Mouse (Mus musculus) MEL (cell line): ENCODE data around the gene Rhot2. TPM values are rescaled to one million over a fixed set of nuclear protein-coding genes. Genes with fewer than 3 reads are reported as not detected.

Experiments
- DNase-seq: peaks from one replicate; pipeline ENCODE4 v3.0.0; 2011; ENCODE audit warnings: low read depth, low spot score
- H3K27ac ChIP-seq: 2 replicates; pipeline ENCODE4 v1.5.1; 2012; ENCODE audit warnings: low read depth, mild to moderate bottlenecking, control low read depth, low read length, moderate library complexity; ENCODE audit not compliant: control insufficient read depth
- H3K27me3 ChIP-seq, 2 experiments: fragments of 150-350 bp in 1 of 2; sonication (generic) in 1 of 2; 2 replicates each; pipeline ENCODE4 v1.6.1; 2012; ENCODE audit warnings: low read length in 2 of 2, mild to moderate bottlenecking in 2 of 2, improper control_type of control experiment in 1 of 2, moderate library complexity in 1 of 2; ENCODE audit not compliant: insufficient read depth in 2 of 2, control insufficient read depth in 1 of 2
- H3K36me3 ChIP-seq, 2 experiments: 2 replicates each; pipeline ENCODE4 v1.6.1; 2012 to 2014; ENCODE audit warnings: low read length in 2 of 2, improper control_type of control experiment in 1 of 2, inconsistent platforms in 1 of 2, mild to moderate bottlenecking in 1 of 2; ENCODE audit not compliant: insufficient read depth in 2 of 2, control insufficient read depth in 1 of 2
- H3K4me1 ChIP-seq, 2 experiments: fragments of 150-350 bp in 1 of 2; sonication (generic) in 1 of 2; 2 replicates each; pipeline ENCODE4 v1.6.1; 2012; ENCODE audit warnings: low read length in 2 of 2, improper control_type of control experiment in 1 of 2, mild to moderate bottlenecking in 1 of 2; ENCODE audit not compliant: insufficient read depth in 2 of 2, control insufficient read depth in 1 of 2
- H3K4me3 ChIP-seq, 2 experiments: fragments of 150-350 bp in 1 of 2; sonication (generic) in 1 of 2; 2 replicates each; pipeline ENCODE4 v1.5.1; 2012; ENCODE audit warnings: low read depth in 2 of 2, low read length in 2 of 2, mild to moderate bottlenecking in 2 of 2, moderate library complexity in 2 of 2, control low read depth in 1 of 2, improper control_type of control experiment in 1 of 2; ENCODE audit not compliant: control insufficient read depth in 1 of 2, insufficient read depth in 1 of 2
- H3K79me2 ChIP-seq: 2 replicates; pipeline ENCODE4 v1.6.1; 2012; ENCODE audit warnings: mild to moderate bottlenecking, low read length, moderate library complexity; ENCODE audit not compliant: control insufficient read depth, poor library complexity, insufficient read depth
- H3K9ac ChIP-seq: 2 replicates; pipeline ENCODE4 v1.6.1; 2012; ENCODE audit warnings: low read depth, mild to moderate bottlenecking, control low read depth, low read length, moderate library complexity; ENCODE audit not compliant: control insufficient read depth, poor library complexity, severe bottlenecking
- H3K9me3 ChIP-seq: fragments of 150-350 bp; sonication (generic); replicated peaks from 2 replicates; pipeline ENCODE4 v1.6.1; 2012; ENCODE audit warnings: mild to moderate bottlenecking, low read length, improper control_type of control experiment, moderate library complexity; ENCODE audit not compliant: insufficient read depth
- CHD1 ChIP-seq: IDR thresholded peaks from 2 replicates; pipeline ENCODE4 v1.6.1; 2012; ENCODE audit warnings: low read depth, mild to moderate bottlenecking, inconsistent platforms, low read length, improper control_type of control experiment
- CHD2 ChIP-seq: IDR thresholded peaks from 2 replicates; pipeline ENCODE4 v1.6.1; 2011; ENCODE audit warnings: low read length, improper control_type of control experiment
- CTCF ChIP-seq, 3 experiments: IDR thresholded peaks in 2 of 3; conservative IDR thresholded peaks in 1 of 3; 2 replicates each; pipeline ENCODE4 v1.5.1; 2011 to 2012; ENCODE audit warnings: low read length in 3 of 3, low read depth in 2 of 3, mild to moderate bottlenecking in 2 of 3, improper control_type of control experiment in 1 of 3, inconsistent platforms in 1 of 3, mixed read lengths in 1 of 3, moderate library complexity in 1 of 3; ENCODE audit not compliant: control insufficient read depth in 1 of 3, insufficient read depth in 1 of 3, poor library complexity in 1 of 3, severe bottlenecking in 1 of 3
- E2F4 ChIP-seq: IDR thresholded peaks from 2 replicates; pipeline ENCODE4 v1.6.1; 2011; ENCODE audit warnings: low read depth, low read length, improper control_type of control experiment, borderline replicate concordance
- ETS1 ChIP-seq: IDR thresholded peaks from 2 replicates; pipeline ENCODE4 v1.6.1; 2012; ENCODE audit warnings: low read depth, mild to moderate bottlenecking, inconsistent platforms, low read length, improper control_type of control experiment, moderate library complexity
- GABPA ChIP-seq: IDR thresholded peaks from 2 replicates; pipeline ENCODE4 v1.6.1; 2012; ENCODE audit warnings: low read depth, mild to moderate bottlenecking, inconsistent platforms, low read length, improper control_type of control experiment, moderate library complexity
- GATA1 ChIP-seq: IDR thresholded peaks from 2 replicates; pipeline ENCODE4 v1.6.1; 2011; ENCODE audit warnings: low read depth, low read length, improper control_type of control experiment
- HCFC1 ChIP-seq: IDR thresholded peaks from 2 replicates; pipeline ENCODE4 v1.6.1; 2012; ENCODE audit warnings: low read depth, mild to moderate bottlenecking, inconsistent platforms, low read length, improper control_type of control experiment, moderate library complexity
- JUND ChIP-seq: IDR thresholded peaks from 2 replicates; pipeline ENCODE4 v1.6.1; 2011; ENCODE audit warnings: low read depth, mild to moderate bottlenecking, improper control_type of control experiment, low read length
- MAFK ChIP-seq: IDR thresholded peaks from 2 replicates; pipeline ENCODE4 v1.6.1; 2011; ENCODE audit warnings: low read depth, mild to moderate bottlenecking, low read length, improper control_type of control experiment, borderline replicate concordance
- MAZ ChIP-seq: IDR thresholded peaks from 2 replicates; pipeline ENCODE4 v1.6.1; 2012; ENCODE audit warnings: low read depth, mild to moderate bottlenecking, inconsistent platforms, low read length, improper control_type of control experiment
- MXI1 ChIP-seq: IDR thresholded peaks from 2 replicates; pipeline ENCODE4 v1.6.1; 2011; ENCODE audit warnings: mild to moderate bottlenecking, low read depth, low read length, improper control_type of control experiment
- MYB ChIP-seq: IDR thresholded peaks from 2 replicates; pipeline ENCODE4 v1.6.1; 2011; ENCODE audit warnings: mild to moderate bottlenecking, low read depth, low read length, improper control_type of control experiment
- MYC ChIP-seq: IDR thresholded peaks from 2 replicates; pipeline ENCODE4 v1.6.1; 2011; ENCODE audit warnings: low read depth, mild to moderate bottlenecking, low read length, improper control_type of control experiment, moderate library complexity
- NRF1 ChIP-seq: IDR thresholded peaks from 2 replicates; pipeline ENCODE4 v1.6.1; 2014; ENCODE audit warnings: low read depth, mild to moderate bottlenecking, inconsistent platforms, low read length, improper control_type of control experiment, moderate library complexity; ENCODE audit not compliant: poor library complexity, insufficient read depth, severe bottlenecking
- POLR2A ChIP-seq, 2 experiments: IDR thresholded peaks; 2 replicates each; pipeline ENCODE4 v1.6.1; 2011 to 2012; ENCODE audit warnings: low read length in 2 of 2, mild to moderate bottlenecking in 2 of 2, control low read depth in 1 of 2, improper control_type of control experiment in 1 of 2, low read depth in 1 of 2, moderate library complexity in 1 of 2; ENCODE audit not compliant: control insufficient read depth in 1 of 2, insufficient read depth in 1 of 2, poor library complexity in 1 of 2
- POLR2AphosphoS5 ChIP-seq: IDR thresholded peaks from 2 replicates; pipeline ENCODE4 v1.6.1; 2012; ENCODE audit warnings: low read depth, borderline replicate concordance, mild to moderate bottlenecking, inconsistent platforms, low read length, moderate library complexity, mixed read lengths
- RCOR1 ChIP-seq: IDR thresholded peaks from 2 replicates; pipeline ENCODE4 v1.6.1; 2012; ENCODE audit warnings: low read depth, mild to moderate bottlenecking, inconsistent platforms, low read length, improper control_type of control experiment
- SIN3A ChIP-seq: IDR thresholded peaks from 2 replicates; pipeline ENCODE4 v1.6.1; 2012; ENCODE audit warnings: low read length, improper control_type of control experiment, inconsistent platforms
- SMC3 ChIP-seq: IDR thresholded peaks from 2 replicates; pipeline ENCODE4 v1.6.1; 2011; ENCODE audit warnings: low read depth, low read length, improper control_type of control experiment
- TAL1 ChIP-seq: IDR thresholded peaks from 2 replicates; pipeline ENCODE4 v1.6.1; 2012; ENCODE audit warnings: mild to moderate bottlenecking, inconsistent platforms, low read length, moderate library complexity, mixed read lengths
- TBP ChIP-seq: IDR thresholded peaks from 2 replicates; pipeline ENCODE4 v1.8.0; 2011; ENCODE audit warnings: low read depth, low read length, improper control_type of control experiment
- TCF12 ChIP-seq: IDR thresholded peaks from 2 replicates; pipeline ENCODE4 v1.6.1; 2014; ENCODE audit warnings: low read depth, mild to moderate bottlenecking, inconsistent platforms, low read length, improper control_type of control experiment, moderate library complexity
- UBTF ChIP-seq: IDR thresholded peaks from 2 replicates; pipeline ENCODE4 v1.6.1; 2012; ENCODE audit warnings: low read depth, mild to moderate bottlenecking, inconsistent platforms, low read length, improper control_type of control experiment, moderate library complexity, borderline replicate concordance; ENCODE audit not compliant: insufficient read depth
- USF1 ChIP-seq: IDR thresholded peaks from 2 replicates; pipeline ENCODE4 v1.6.1; 2014; ENCODE audit warnings: low read depth, mild to moderate bottlenecking, inconsistent platforms, low read length, improper control_type of control experiment, moderate library complexity
- USF2 ChIP-seq, 2 experiments: IDR thresholded peaks; 2 replicates each; pipeline ENCODE4 v1.6.1; 2011 to 2012; ENCODE audit warnings: improper control_type of control experiment in 2 of 2, low read length in 2 of 2, borderline replicate concordance in 1 of 2, inconsistent platforms in 1 of 2, low read depth in 1 of 2, mild to moderate bottlenecking in 1 of 2; ENCODE audit not compliant: insufficient read depth in 1 of 2
- ZC3H11A ChIP-seq: IDR thresholded peaks from 2 replicates; pipeline ENCODE4 v1.6.1; 2012; ENCODE audit warnings: low read depth, mild to moderate bottlenecking, inconsistent platforms, low read length, improper control_type of control experiment
- ZKSCAN1 ChIP-seq: IDR thresholded peaks from 2 replicates; pipeline ENCODE4 v1.6.1; 2012; ENCODE audit warnings: low read depth, mild to moderate bottlenecking, inconsistent platforms, low read length, improper control_type of control experiment, moderate library complexity
- ZMIZ1 ChIP-seq: IDR thresholded peaks from 2 replicates; pipeline ENCODE4 v1.6.1; 2012; ENCODE audit warnings: low read depth, mild to moderate bottlenecking, inconsistent platforms, low read length, improper control_type of control experiment, moderate library complexity
- ZNF384 ChIP-seq: IDR thresholded peaks from 2 replicates; pipeline ENCODE4 v1.6.1; 2012; ENCODE audit warnings: low read depth, mild to moderate bottlenecking, inconsistent platforms, low read length, improper control_type of control experiment
- polyA plus RNA-seq, 2 experiments: library from polyadenylated mRNA; stranded (reverse) in 1 of 2; unstranded in 1 of 2; fragments of >175 nt in 1 of 2; fragments of >200 nt in 1 of 2; gene quantifications; 2 replicates each; pipeline versions ENCODE4 v1.2.1 to v1.2.4; 2012; ENCODE audit warnings: low replicate concordance in 2 of 2, low read depth in 1 of 2; ENCODE audit not compliant: insufficient read length in 2 of 2, insufficient read depth in 1 of 2, missing spikeins in 1 of 2
- total RNA-seq: library from RNA; depleted of rRNA; stranded (reverse); fragments of 300-350 nt; gene quantifications from 2 replicates; pipeline ENCODE4 v1.2.3, GENCODE M21; 2012

Gene Rhot2
- total and polyA plus RNA-seq, 3 experiments = 29.1 to 54.5 TPM; not detected in 1

- H3K36me3 ChIP-seq = peaks cover 0 to 10% of the 10 kb centered on the region in 2 experiments; a peak in 2 of 4 replicates
- H3K27ac ChIP-seq = peak overlapping the region; percentile 76
These were observed 10.6 kb downstream of the Rhot2 start for GRCm38 (mm10) chr17:25833961-25834594.

GRCm38 (mm10) chr17:25833291-25833663 lies 11.4 kb downstream of the Rhot2 start, which contains the start of gene Stub1:
Gene Stub1, minus strand, starts transcription at chr17:25833404.
- peak within 1 kb of the TSS; percentile 80 to 87 for H3K4me3 ChIP-seq
- H3K79me2 ChIP-seq = peaks cover 52% of the 10 kb centered on the region
- peaks cover 0 to 13% of the 10 kb centered on the region in 2 experiments; a peak in 2 of 4 replicates for H3K36me3 ChIP-seq
- H3K4me1 ChIP-seq = peaks cover 2 to 34% of the 10 kb centered on the region in 2 experiments; a peak in 3 of 4 replicates
- no peak for DNase-seq
- no peaks in the 10 kb centered on the region for H3K9me3 ChIP-seq
- H3K27me3 ChIP-seq = no peaks in the 10 kb centered on the region
- H3K9ac ChIP-seq = peak within 1 kb of the TSS; percentile 95
- peak within 1 kb of the TSS; percentile 82 for H3K27ac ChIP-seq
- no peak for TF ChIP-seq NRF1
- TF ChIP-seq ZNF384 = no peak
- TF ChIP-seq CTCF (IDR thresholded peaks at IDR 0.05 in 2 of 3, conservative IDR thresholded peaks at IDR 0.05 in 1 of 3; ENCODE audit: control insufficient read depth in 1 of 3, insufficient read depth in 1 of 3, low read depth in 2 of 3, low read length in 3 of 3, poor library complexity in 1 of 3, severe bottlenecking in 1 of 3) = no peak
- no peak for TF ChIP-seq CHD2
- no peak for TF ChIP-seq ZC3H11A
- TF ChIP-seq MYB = no peak
- TF ChIP-seq SIN3A = peak; percentile 43; the same call in 1 of the 2 replicates
- TF ChIP-seq TCF12 = 0 out of 2 replicates have a peak, but pooled peaks have one; percentile 1
- no peak for TF ChIP-seq CHD1
- TF ChIP-seq USF1 = peak; percentile 57
- TF ChIP-seq JUND = no peak
- no peak for TF ChIP-seq POLR2AphosphoS5
- no peak for TF ChIP-seq ZKSCAN1
- no peak; the same call in 1 of the 2 replicates for TF ChIP-seq MXI1
- no peak for TF ChIP-seq RCOR1
- no peak for TF ChIP-seq MAFK
- TF ChIP-seq ZMIZ1 = peak; percentile 21; the same call in 1 of the 2 replicates
- TF ChIP-seq TBP = no peak
- TF ChIP-seq TAL1 = no peak
- no peak for TF ChIP-seq UBTF
- TF ChIP-seq SMC3 = no peak
- 0 out of 2 replicates have a peak, but pooled peaks have one; percentile 5 for TF ChIP-seq MAZ
- no peak for TF ChIP-seq HCFC1
- no peak for TF ChIP-seq ETS1
- TF ChIP-seq MYC = 0 out of 2 replicates have a peak, but pooled peaks have one; percentile 62
- TF ChIP-seq GABPA = no peak

More at GRCm38 (mm10) chr17:25833961-25834594, 10.6 kb downstream of the Rhot2 start:
- peak overlapping the region; percentile 60 to 87 for H3K4me3 ChIP-seq
- peaks cover 2 to 31% of the 10 kb centered on the region in 2 experiments; a peak in 3 of 4 replicates for H3K4me1 ChIP-seq
- peak overlapping the region; percentile 95 for H3K9ac ChIP-seq
- H3K27me3 ChIP-seq = no peaks in the 10 kb centered on the region
- no peak for TF ChIP-seq MAZ
- no peak for TF ChIP-seq MYB
- no peak for TF ChIP-seq ZKSCAN1
- no peak for TF ChIP-seq E2F4
- TF ChIP-seq UBTF = no peak
- TF ChIP-seq USF1 = no peak
- no peak for TF ChIP-seq SMC3
- TF ChIP-seq POLR2A (IDR thresholded peaks at IDR 0.05; ENCODE audit: control insufficient read depth in 1 of 2, insufficient read depth in 1 of 2, low read depth in 1 of 2, low read length in 2 of 2, poor library complexity in 1 of 2) = no peak
- no peak for TF ChIP-seq CHD1
- no peak for TF ChIP-seq GATA1
- no peak for TF ChIP-seq TCF12
- TF ChIP-seq USF2 (IDR thresholded peaks at IDR 0.05; ENCODE audit: borderline replicate concordance in 1 of 2, insufficient read depth in 1 of 2, low read depth in 1 of 2, low read length in 2 of 2) = no peak
- no peaks in the 10 kb centered on the region for H3K9me3 ChIP-seq
- peaks cover 50% of the 10 kb centered on the region for H3K79me2 ChIP-seq
- DNase-seq = no peak
